Mouse (Mus musculus): ENCODE data around the gene Elmo2.

DNA sequence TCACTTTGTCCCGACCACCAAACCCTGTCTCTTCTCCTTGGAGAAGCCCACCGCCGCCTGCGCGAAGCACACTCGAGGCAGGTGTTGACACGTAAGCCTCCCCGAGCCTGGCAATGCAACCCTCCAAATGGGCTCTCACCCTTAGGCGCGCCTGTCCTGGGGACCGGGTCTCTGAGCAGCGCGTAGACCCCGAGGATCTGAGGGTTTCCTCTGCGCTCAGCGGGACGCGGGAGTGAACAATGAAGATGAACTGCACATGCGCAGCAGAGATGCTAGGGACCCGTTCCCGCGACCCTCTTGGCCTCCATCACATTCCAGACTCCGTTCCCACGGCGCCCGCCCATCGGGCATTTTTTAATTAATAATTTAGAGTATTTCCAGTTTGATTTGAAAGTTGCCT is 42.2 kb upstream of the Elmo2 start, which contains the start of gene Zfp663:
- no peak for TF ChIP-seq CTCF (IDR thresholded peaks at IDR 0.05; ENCODE audit: extremely low read depth, insufficient read depth, low read length)
- no peak for TF ChIP-seq POLR2A (IDR thresholded peaks at IDR 0.05; ENCODE audit: extremely low read depth, insufficient read depth, low read length)

Measured in cortical plate, adult 2 months (tissue).